ENCODE assay signal across 9 mouse cellular contexts in genomic region chr12:54835608-54836570, GRCm38 (mm10). TPM values are rescaled to one million over a fixed set of nuclear protein-coding genes. Genes with fewer than 3 reads are reported as not detected.
A peak's percentile ranks its signal among the peaks of the same experiment; 100 is the strongest.
DNase-seq lines count a peak whose midpoint lies in the region; ATAC-seq and TF ChIP-seq lines count a peak whose summit lies in the region.
"Had no signal": no experiment of that assay in that cellular context is flagged by ENCODE, and none has a peak within 500 bp of the region (broad histone marks: within the 10 kb centered on the region; RNA-seq: fewer than 3 reads in every experiment).

No protein-coding gene starts in this region.

- H3K36me3 ChIP-seq in intestine, embryonic 14.5 days (ENCODE audit: control insufficient read depth, insufficient read depth, low read length): no peaks in the 10 kb centered on the region
- H3K36me3 ChIP-seq in intestine, embryonic 15.5 days: no peaks in the 10 kb centered on the region
- H3K36me3 ChIP-seq in ES-E14 (ENCODE audit: control insufficient read depth, insufficient read depth, low read length, poor library complexity, severe bottlenecking): no peaks in the 10 kb centered on the region
- H3K36me3 ChIP-seq in liver, embryonic 13.5 days: no peaks in the 10 kb centered on the region
- H3K36me3 ChIP-seq: hindbrain, embryonic 15.5 days had no signal

- peak overlapping the region; percentile 60 for H3K27ac ChIP-seq in intestine, embryonic 14.5 days (ENCODE audit: low read depth)
- no peak overlapping the region; the same call in 1 of the 2 replicates for H3K27ac ChIP-seq in intestine, embryonic 15.5 days
- H3K27ac ChIP-seq in ES-E14 (ENCODE audit: insufficient read depth, low read depth, low read length, poor library complexity, severe bottlenecking): no peak overlapping the region
- no peak overlapping the region; the same call in 1 of the 2 replicates for H3K27ac ChIP-seq in liver, embryonic 13.5 days

- peaks cover 5% of the 10 kb centered on the region for H3K4me1 ChIP-seq in intestine, embryonic 14.5 days (replicated peaks; ENCODE audit: control insufficient read depth, insufficient read depth, low read length)
- H3K4me1 ChIP-seq in intestine, embryonic 15.5 days (replicated peaks): peaks cover 12% of the 10 kb centered on the region
- H3K4me1 ChIP-seq in ES-E14 (ENCODE audit: control insufficient read depth in 2 of 2, insufficient read depth in 2 of 2, low read length in 2 of 2, poor library complexity in 1 of 2): peaks cover 7 to 11% of the 10 kb centered on the region in 2 experiments
- H3K4me1 ChIP-seq in liver, embryonic 13.5 days (replicated peaks): peaks cover 16% of the 10 kb centered on the region

- 75% methylated on average over 18 of the region's 18 CpGs for WGBS in intestine, embryonic 14.5 days
- 73% methylated on average over 18 of the region's 18 CpGs for WGBS in intestine, embryonic 15.5 days
- WGBS in liver, embryonic 13.5 days (ENCODE audit: insufficient replicate concordance): 67% methylated on average over 18 of the region's 18 CpGs

- no peak; the same call in 1 of the 2 replicates for ATAC-seq in intestine, embryonic 14.5 days (replicated peaks; ENCODE audit: low FRiP score, low TSS enrichment, low read depth)
- ATAC-seq in intestine, embryonic 15.5 days: no peak
- no peak for ATAC-seq in liver, embryonic 13.5 days (ENCODE audit: low read depth)
- no peak for ATAC-seq in frontal cortex, adult (ENCODE audit: low TSS enrichment)

- H3K27me3 ChIP-seq in intestine, embryonic 14.5 days (replicated peaks; ENCODE audit: control insufficient read depth, insufficient read depth, low read length): no peaks in the 10 kb centered on the region
- H3K27me3 ChIP-seq in intestine, embryonic 15.5 days (replicated peaks): no peaks in the 10 kb centered on the region
- no peaks in the 10 kb centered on the region for H3K27me3 ChIP-seq in liver, embryonic 13.5 days
- H3K27me3 ChIP-seq: hindbrain, embryonic 15.5 days had no signal

- no peak overlapping the region for H3K9ac ChIP-seq in intestine, embryonic 14.5 days (ENCODE audit: low read length)
- no peak overlapping the region for H3K9ac ChIP-seq in intestine, embryonic 15.5 days
- peak overlapping the region; percentile 45; the same call in 1 of the 2 replicates for H3K9ac ChIP-seq in ES-E14 (ENCODE audit: insufficient read depth, low read depth, low read length, poor library complexity, severe bottlenecking)
- H3K9ac ChIP-seq in liver, embryonic 13.5 days: no peak overlapping the region

- no peak for DNase-seq in intestine, embryonic 14.5 days (ENCODE audit: low spot score)
- no peak for DNase-seq in ES-E14 (ENCODE audit: low read depth, low spot score)
- DNase-seq in heart, adult 9 months (ENCODE audit: low spot score in 2 of 2): peak; percentile 11 to 39
- DNase-seq in liver, embryonic 13.5 days: no peak
- DNase-seq in thymus, postnatal 36 days: no peak
- no peak for DNase-seq in frontal cortex, postnatal 10 days (ENCODE audit: low spot score in 2 of 2)

- no peak overlapping the region; the same call in 1 of the 2 replicates for H3K4me2 ChIP-seq in intestine, embryonic 14.5 days (ENCODE audit: low read length)
- H3K4me2 ChIP-seq in intestine, embryonic 15.5 days (replicated peaks): no peak overlapping the region
- peak overlapping the region; percentile 60 for H3K4me2 ChIP-seq in liver, embryonic 13.5 days

- in situ Hi-C loops in ES-E14 (cut with MboI; ENCODE audit: low sequenced_read_pairs in 2 of 2, unreplicated experiment in 2 of 2): no loop called here

- no peaks in the 10 kb centered on the region for H3K9me3 ChIP-seq in intestine, embryonic 14.5 days (ENCODE audit: control insufficient read depth, low read length)
- no peaks in the 10 kb centered on the region for H3K9me3 ChIP-seq in intestine, embryonic 15.5 days
- no peaks in the 10 kb centered on the region for H3K9me3 ChIP-seq in ES-E14 (ENCODE audit: control insufficient read depth, insufficient read depth, low read depth, low read length)
- no peaks in the 10 kb centered on the region for H3K9me3 ChIP-seq in liver, embryonic 13.5 days (replicated peaks)
- H3K9me3 ChIP-seq: hindbrain, embryonic 15.5 days had no signal

- H3K4me3 ChIP-seq in intestine, embryonic 14.5 days (ENCODE audit: low read depth, low read length): no peak overlapping the region; the same call in 1 of the 2 replicates
- no peak overlapping the region for H3K4me3 ChIP-seq in intestine, embryonic 15.5 days (replicated peaks)
- peak overlapping the region in 1 of 2 experiments; percentile 1; a peak in 1 of 4 replicates for H3K4me3 ChIP-seq in ES-E14 (ENCODE audit: insufficient read depth in 1 of 2, low read depth in 1 of 2, low read length in 2 of 2, poor library complexity in 1 of 2, severe bottlenecking in 1 of 2)
- no peak overlapping the region for H3K4me3 ChIP-seq in liver, embryonic 13.5 days (replicated peaks)

TF ChIP-seq in ES-E14, 5 proteins besides CTCF, POLR2A, EP300 and RAD21:
- peak; percentile 76 for TF ChIP-seq ZNF384 (IDR thresholded peaks at IDR 0.05; ENCODE audit: low read depth, low read length)
- TF ChIP-seq MAFK (IDR thresholded peaks at IDR 0.05; ENCODE audit: insufficient read depth, low read depth, low read length): no peak

RNA-seq across cellular contexts. Expression of gene Cfl2, which starts 26.8 kb away (rescaled TPM):
- polyA plus RNA-seq in intestine, embryonic 14.5 days (2014; fragmentation: Nextera tagmentation; extraction: Ambion mirVana): 205 and 231 TPM in 2 replicates
- 157 and 174 TPM in 2 replicates for polyA plus RNA-seq in intestine, embryonic 15.5 days (2015; fragmentation: Nextera tagmentation; extraction: Ambion mirVana)
- total RNA-seq in ES-E14 (2012; rRNA removed): 32.6 and 50.9 TPM in 2 replicates
- polyA plus RNA-seq in liver, embryonic 13.5 days (2015; fragmentation: Nextera tagmentation; extraction: Ambion mirVana): 37.1 and 44.2 TPM in 2 replicates

RNA-seq across cellular contexts. Expression of gene Snx6, which starts 40.4 kb away (rescaled TPM):
- polyA plus RNA-seq in intestine, embryonic 14.5 days (2014; fragmentation: Nextera tagmentation; extraction: Ambion mirVana): 178 and 189 TPM in 2 replicates
- polyA plus RNA-seq in intestine, embryonic 15.5 days (2015; fragmentation: Nextera tagmentation; extraction: Ambion mirVana): 153 and 201 TPM in 2 replicates
- total RNA-seq in ES-E14 (2012; rRNA removed): 36.0 and 53.2 TPM in 2 replicates
- polyA plus RNA-seq in liver, embryonic 13.5 days (2015; fragmentation: Nextera tagmentation; extraction: Ambion mirVana): 60.1 and 72.8 TPM in 2 replicates

Comparison
In these comparisons a context has a peak if more than half of its experiments do, and no peak if none do; other contexts are left out.
1. DNase-seq: peak in heart, adult 9 months (2 of 2); none in intestine, embryonic 14.5 days (single experiment), ES-E14 (single experiment), liver, embryonic 13.5 days (single experiment), thymus, postnatal 36 days (0 of 2) and frontal cortex, postnatal 10 days (0 of 2).